Mouse (Mus musculus) spleen, adult 2 months (tissue): ENCODE data around the gene Cnppd1.

Experiments used
- CTCF ChIP-seq: fragments of 200-500 bp; IDR thresholded peaks from 2 replicates; pipeline ENCODE4 v1.5.1; 2011; ENCODE audit warnings: mild to moderate bottlenecking, inconsistent platforms; ENCODE audit not compliant: insufficient read depth, insufficient read length, insufficient replicate concordance; ENCODE audit errors: extremely low read depth
- POLR2A ChIP-seq: fragments of 200-500 bp; IDR thresholded peaks from 2 replicates; pipeline ENCODE4 v1.6.1; 2011; ENCODE audit warnings: low read depth, low read length, inconsistent platforms

- TF ChIP-seq POLR2A: no peak
- TF ChIP-seq CTCF: no peak
Measured at GRCm38 (mm10) chr1:75133421-75134207, 8.9 kb downstream of the Cnppd1 start, which contains the start of gene Slc23a3.
